Mouse (Mus musculus): Measurements from ENCODE around the gene Stk38.
"Not testable (repeated sequence)": the region's sequence is repeated elsewhere in the genome, so short reads cannot be mapped to it uniquely, and the experiment has no call there.

Stk38 gene

DNA sequence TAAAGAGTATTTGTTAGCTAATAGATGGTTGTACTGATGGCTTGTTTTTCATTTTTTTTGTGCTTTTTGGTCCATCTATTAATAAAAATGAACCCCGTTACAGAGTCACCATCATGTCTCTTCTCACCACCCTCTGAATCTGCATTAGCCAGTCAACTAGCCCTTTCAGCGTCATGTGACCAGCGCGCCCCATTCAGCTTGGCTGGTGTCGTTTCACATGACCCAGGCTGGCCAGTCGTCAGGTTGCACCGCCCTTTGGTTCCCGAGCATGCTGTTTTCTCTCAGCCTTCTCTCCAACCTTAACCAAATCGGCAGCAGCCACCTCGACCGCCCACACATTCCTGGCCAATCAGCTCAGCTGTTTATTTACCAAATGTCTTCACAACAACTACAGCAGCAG lies 31.6 kb upstream of the Stk38 start:
- DNase-seq (ENCODE audit: extremely low spot score, low read depth, low spot score), result no peak

DNA sequence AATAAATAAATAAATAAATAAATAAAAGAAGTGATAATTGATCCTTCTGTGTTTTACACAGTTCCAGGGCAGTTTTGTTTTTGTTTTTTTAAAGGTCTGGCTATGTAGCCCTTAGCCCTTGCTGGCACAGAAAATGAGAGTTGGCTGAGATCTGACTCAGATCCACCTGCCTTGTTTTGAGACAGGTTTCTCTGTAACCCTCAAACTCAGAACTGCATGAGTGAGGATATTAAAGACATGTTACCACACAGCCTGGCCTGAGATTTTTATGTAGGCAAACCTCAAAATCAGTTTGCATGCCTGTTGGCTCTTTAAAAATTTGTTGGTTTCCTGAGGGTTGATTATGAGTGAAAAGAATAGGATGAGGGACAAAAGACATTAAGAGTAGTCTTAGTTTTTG lies 27.7 kb upstream of the Stk38 start:
- DNase-seq (ENCODE audit: extremely low spot score, low read depth, low spot score), result no peak

DNA sequence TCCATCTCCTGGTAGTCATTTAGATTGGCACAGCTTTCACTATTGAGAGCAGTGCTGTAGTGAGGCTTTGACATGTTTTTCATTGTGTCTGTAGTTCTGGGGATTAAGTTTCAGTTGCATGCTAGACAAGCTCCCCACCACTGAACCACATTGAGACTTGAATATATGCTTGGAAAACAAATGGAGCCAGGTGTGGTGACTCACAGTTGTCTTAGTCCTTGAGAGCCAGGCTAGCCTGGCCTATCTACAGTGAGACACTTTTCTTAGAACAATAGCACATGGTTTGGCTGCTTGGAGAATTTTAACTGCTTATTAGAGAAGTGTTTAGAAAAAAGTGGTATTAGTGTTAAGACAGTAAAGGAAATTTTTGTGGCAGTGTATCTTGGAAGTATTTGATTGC lies 26.5 kb upstream of the Stk38 start:
- no peak for DNase-seq (ENCODE audit: extremely low spot score, low read depth, low spot score)

DNA sequence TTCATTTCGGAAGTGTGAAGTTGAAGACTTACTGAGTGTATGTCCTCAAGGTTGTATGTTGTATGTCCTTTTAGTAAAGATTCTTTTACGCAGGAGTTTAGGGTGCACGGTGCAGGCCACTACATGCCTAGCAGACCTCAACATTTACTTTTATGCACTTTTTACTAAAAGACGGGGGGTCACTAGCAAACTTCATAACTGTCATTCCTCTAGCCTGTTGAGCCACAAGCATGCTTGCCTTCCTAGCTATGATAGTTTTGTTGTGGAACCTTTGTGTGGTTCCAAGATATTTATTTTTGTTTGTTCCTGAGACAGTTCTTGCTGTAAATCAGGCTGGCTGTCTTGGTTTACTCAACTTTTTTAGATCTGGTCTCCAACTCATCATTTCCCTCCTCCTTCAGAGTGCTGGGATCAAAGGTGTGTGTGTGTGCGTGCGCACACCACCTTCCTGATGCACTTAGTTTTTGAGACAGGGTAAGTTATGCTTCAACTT lies 25.8 kb upstream of the Stk38 start:
- no peak for DNase-seq (ENCODE audit: extremely low spot score, low read depth, low spot score)

DNA sequence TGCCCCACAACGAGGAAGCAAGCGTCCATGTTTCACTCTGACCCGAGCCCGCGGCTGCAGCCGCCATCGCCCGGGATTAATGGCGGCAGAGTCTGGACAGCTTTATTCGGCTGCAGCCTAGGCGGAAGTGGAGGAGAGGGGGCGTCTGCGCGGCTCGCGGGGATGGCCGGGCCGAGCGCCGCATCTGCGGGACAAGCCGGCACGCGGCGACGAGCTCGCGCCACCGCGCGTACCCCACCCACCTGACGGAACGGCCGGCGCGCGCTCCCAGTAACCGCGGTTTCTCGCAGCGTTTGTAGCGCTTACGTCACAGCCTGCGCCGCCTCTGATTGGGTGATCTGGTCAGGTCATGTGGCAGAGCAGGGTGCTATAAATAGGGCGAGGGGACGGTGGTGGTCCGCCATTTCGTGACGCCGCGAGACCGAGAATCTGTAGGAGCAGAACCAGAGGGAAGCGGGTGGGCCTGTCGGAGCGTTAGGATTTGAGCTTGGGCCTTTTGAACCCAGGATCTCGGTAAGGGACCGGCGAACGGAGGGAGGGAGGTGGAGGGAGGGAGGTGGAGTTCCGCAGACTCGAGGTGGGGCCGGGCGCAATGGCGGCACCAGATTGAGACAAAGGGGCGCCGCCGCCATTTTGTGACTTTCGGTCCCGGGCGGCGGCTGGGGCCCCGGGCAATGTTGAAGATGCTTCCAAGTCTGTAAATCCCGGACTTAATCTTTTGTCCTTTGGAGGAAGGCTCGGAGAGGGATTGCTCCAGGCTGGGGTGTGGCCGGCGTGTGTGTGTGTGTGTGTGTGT lies 24.7 kb upstream of the Stk38 start, which contains the start of gene Srsf3:
Gene Srsf3, plus strand, starts transcription at position 355 of the 796 bp plus-strand sequence.
- DNase-seq (ENCODE audit: extremely low spot score, low read depth, low spot score), result peak; percentile 93

DNA sequence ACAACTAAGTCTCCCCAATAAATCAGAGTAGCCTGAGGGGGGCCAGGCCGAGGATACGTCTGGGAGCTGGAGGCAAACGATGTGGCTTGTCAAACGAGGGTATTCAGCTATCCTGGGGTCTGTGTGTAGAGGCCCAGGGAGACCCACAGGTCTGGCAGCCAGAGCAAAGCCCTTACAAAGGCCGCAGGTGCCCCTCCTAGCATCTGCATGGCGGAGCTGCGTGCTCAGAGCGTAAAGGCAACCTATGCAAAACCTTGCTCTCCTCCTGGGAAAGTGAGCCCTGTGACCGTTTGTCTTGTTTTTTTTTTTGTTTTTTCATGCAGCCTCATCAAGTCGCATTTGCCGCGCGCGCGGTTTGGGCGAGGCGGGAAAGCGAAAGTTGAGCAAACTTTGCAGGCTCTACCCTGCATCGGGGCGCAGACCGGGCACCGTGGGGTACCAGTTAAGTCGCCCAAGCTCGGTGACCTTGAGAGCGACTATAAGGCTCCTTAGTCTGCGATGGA lies 24.0 kb upstream of the Stk38 start:
- no peak for DNase-seq (ENCODE audit: extremely low spot score, low read depth, low spot score)

DNA sequence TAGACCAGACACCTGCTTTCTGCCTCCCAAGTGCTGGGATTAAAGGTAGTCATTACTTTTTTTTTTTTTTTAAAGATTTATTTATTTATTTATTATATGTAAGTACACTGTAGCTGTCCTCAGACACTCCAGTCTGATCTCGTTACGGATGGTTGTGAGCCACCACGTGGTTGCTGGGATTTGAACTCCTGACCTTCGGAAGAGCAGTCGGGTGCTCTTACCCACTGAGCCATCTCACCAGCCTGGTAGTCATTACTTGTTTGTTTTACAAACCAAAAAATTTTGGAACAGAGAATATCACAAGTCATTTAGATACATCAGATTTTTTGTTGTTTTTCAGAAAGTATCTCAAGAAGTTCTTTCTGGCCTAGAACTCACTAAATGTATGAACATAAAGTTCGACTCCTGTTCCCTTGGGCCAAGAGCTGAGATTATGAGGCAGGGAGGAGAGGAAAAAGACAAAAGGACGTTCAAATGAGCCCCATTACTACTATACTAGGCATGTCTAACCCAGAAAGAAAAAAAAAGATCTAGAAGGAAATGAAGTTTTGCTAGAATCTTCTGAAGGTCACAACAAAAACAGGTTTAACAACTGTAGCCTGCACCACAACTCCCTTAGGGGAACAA lies 23.4 kb upstream of the Stk38 start:
- DNase-seq (ENCODE audit: extremely low spot score, low read depth, low spot score), result not testable (repeated sequence)

DNA sequence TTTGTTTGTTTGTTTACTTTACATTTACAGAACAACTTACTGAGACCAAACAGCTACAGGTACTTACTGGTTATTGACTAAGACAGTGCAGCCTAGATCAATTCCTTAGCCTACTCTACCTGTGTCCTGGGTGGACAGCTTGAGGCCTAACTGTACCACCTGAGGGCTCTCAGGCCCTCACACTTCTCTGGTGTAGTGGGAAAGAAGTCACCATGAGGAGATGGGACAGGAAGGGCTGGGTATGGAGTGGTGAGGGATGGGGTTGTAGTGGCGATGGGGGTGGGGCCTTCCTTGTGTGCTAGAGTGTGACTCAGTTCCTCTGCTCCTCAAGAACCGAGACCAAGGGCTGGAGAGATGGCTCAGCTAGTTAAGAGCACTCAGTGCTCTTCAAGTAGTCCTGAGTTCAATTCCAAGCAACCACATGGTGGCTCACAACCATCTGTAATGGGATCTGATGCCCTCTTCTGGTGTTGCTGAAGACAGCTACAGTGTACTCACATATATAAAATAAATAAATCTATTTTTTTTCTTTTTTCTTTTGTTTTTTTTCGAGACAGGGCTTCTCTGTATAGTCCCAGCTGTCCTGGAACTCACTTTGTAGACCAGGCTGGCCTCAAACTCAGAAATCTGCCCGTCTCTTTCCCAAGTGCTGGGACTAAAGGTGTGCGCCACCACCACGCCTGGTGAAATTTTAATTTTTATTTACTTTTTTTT lies 22.7 kb upstream of the Stk38 start:
- no peak for DNase-seq (ENCODE audit: extremely low spot score, low read depth, low spot score)

DNA sequence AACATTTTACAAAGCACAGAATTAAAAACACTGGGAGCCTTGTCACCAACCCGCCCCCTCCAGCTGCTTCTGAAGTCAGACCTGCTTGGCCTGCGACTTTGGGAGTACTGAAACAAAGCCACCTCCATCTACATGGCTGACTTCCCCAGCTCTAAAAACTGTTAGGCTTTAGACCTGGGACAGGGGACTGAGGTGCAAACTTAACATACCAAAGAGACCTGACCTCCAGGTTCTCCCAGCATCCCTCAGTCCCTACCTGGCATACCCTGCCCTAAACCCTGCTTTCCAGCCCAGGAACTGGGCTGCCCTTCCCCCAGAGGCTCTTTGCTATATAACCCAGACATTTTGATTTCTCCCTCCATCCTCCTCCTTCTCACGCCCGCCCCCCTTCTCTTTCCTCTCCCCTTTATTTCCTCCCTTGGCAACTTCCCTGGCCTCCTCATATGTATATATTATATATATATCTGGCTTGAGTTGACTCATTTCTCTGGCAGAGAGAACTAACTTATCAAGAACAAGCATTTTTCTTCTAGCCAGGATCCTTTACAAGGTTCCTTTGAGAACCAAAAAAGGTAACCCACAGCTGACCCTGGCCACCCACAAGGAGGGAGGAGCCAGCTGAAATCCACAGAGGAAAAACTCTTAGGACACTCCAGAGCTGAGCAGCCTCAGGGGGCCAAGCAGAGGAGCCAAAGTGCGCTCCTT lies 19.0 kb upstream of the Stk38 start:
- no peak for DNase-seq (ENCODE audit: extremely low spot score, low read depth, low spot score)

DNA sequence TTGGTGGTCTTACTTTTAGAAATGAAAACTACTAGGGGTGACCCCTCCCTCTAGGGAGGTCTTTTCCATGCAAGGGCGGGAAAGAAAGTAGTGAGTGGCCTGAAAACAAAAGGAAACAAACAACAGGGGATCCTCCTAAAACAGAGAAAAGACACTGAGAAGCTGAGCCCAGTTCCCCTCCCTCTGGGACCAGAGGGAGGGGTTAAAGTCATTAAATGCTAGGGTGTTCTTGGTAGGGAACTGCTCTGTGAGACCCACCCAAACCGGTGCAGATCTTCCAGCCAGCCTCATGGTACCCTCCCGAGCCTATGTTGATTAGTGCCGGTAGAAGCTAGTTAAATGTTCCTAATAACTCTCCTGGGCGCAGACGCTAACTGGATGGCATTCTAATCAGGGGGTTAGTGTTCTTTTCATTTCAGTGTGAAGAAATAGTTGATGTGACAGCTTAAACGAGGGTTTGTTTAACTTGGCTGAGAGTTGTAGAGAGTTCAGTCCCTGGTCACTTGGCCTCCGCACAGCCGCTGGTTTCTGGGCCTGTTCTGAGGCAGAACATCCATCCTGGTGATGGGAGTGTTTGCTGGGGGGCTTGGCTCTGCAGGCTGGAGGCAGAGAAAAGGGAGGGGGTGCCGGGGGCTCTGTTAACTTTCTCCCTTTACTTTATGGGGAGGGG lies 17.2 kb upstream of the Stk38 start:
- DNase-seq (ENCODE audit: extremely low spot score, low read depth, low spot score), result no peak

DNA sequence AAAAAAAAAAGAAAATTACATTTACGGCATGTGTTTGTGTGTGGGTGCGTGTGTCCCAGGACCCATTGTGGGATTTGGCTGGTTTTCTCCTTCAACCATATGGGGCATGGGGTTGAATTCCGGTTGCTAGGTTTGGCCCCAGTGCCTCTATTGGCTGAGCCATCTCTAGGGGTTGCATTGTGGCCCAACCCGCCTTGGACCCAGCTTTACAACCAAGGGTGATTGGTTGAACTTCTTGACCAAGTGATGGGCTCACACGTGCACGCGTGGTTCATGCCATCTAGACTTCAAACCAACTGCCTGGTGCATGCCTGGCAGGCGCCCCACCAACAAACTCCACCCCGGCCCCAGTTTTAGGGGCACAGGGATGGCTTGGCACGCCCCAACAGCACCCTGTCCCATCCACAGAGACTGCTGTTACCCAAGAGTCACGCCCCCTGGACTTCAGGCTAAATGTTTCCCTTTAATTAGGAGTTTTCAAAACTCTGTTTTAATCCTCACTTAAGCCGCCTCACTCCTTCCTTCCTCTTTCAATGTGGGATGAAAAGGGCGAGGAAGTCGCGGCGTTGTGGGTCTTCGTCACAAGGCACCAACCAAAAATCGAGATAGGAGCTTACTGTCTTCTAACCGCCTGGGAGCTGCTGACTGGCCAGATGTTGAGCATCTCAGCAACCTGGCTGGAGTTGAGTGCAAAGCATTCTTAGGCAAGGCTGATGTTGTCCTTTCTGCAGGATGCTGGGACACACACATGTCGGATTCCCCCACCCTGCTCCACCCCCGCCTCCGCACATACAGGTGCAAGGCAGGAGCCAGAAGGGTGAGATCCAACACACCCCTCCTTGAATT lies 16.5 kb upstream of the Stk38 start:
- DNase-seq (ENCODE audit: extremely low spot score, low read depth, low spot score), result no peak

DNA sequence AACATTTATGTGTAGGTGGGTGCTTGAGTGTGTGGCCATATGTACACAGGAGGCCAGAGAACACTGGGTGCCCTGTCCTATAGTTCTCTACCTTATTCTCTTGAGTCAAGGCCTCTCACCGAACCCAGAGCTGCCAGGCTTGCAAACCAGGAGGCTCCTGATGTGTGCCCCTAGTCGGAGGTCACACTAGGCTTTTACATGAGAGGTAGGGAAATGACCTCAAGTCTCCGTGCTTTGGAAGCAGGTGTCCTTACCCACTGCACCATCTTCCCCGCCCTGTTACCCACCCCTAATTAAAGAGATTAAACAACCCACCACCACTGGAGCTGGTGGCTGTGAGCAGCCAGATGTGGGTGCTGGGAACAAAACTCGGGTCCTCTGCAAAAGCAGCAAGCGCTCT lies 15.6 kb upstream of the Stk38 start:
- DNase-seq (ENCODE audit: extremely low spot score, low read depth, low spot score), result no peak

DNA sequence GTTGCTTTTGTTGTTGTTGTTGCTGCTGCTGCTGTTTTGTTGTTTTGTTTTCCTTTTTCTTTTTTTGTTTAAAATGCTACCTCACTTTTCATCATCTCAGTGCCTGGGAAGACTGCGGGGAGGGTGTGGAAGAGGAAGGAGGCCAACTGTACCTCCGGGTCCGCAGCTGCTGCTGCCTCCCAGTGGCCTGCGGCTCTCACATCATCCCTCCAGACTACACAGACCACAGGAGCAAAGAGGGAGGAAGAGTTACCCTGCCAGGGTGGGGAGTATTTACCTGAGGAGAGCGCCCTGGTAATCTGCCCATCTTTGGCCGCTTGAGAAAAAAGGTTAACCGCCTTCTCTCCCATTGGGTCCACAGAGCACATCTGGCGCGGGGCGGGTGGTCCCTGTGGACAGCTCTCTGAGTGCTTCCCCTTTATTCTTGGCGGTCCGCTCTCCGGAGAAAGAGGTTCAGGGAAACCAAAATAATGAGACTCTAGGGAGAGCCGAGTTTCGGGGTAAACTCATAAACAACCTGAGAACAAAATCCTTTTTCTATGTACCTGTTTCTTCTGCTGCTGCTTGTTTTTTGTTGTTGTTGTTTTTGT lies 14.5 kb upstream of the Stk38 start:
- no peak for DNase-seq (ENCODE audit: extremely low spot score, low read depth, low spot score)

DNA sequence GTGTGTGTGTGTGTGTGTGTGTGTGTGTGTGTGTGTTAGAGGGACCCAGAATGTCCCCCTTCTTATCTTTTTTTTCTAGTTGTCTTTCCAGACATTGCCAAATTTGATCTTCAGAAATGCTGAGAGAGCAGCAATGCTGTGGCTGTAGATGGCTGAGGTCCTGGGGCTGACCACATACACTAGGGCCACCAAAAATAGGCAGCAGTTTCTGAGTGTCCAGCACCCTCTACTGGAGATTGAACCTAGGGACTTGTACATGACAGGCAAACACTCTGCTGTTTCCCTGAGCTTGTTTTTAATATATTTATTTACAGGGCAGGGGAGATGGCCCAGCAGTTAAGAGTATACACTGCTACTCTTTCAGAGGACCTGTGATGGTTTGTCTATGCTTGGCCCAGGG lies 12.6 kb upstream of the Stk38 start:
- DNase-seq (ENCODE audit: extremely low spot score, low read depth, low spot score), result no peak

DNA sequence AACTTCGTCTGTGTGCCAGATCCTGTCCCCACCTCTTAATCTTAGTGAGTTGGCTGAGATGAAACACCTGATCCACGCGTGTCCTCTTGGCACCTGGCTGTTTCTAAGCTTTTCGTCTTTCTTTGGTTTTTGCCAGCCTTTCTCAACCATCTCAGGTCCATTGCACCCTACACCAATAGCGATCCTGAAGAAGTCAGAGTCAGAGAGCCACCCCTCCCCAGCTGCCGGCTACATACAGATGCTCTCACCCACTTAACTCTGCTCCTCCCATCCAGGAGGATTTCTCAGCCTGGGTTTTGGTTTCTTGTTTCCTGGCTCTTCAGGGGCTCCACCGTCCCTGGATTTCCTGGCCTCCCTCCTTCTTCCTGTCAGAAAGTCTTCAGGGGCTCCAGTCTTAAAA lies 11.6 kb upstream of the Stk38 start:
- no peak for DNase-seq (ENCODE audit: extremely low spot score, low read depth, low spot score)

DNA sequence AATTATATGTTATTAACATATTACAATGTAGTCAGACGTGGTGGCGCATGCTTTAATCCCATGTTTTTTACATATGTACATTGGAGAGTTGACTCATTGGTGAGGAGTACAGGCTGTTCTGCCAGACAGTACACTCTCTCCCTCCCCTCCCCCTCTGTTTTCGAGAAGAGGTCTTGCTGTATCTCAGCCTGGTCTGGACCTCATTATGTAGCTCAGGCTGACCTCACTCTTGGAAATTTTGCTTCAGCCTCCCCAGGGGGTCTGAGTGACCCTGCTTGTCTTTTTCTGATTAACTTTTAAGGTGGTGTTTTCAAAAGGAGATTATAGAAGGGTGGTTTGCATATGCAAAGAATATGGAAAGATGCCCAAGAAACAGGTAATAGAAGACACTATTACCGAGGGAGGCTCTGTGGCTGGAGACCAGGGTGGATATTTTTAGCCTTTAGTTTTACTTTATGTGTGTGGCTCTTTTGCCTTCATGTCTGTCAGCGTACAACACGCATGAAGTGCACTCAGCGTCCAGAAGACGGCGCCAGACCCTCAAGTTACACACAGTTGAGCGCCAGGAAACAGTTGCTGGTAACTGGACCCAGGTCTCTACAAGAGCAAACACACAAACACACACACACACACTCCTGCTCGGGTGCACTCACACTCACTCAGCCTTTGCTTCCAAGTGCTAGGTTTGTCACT lies 10.6 kb upstream of the Stk38 start:
- no peak for DNase-seq (ENCODE audit: extremely low spot score, low read depth, low spot score)

DNA sequence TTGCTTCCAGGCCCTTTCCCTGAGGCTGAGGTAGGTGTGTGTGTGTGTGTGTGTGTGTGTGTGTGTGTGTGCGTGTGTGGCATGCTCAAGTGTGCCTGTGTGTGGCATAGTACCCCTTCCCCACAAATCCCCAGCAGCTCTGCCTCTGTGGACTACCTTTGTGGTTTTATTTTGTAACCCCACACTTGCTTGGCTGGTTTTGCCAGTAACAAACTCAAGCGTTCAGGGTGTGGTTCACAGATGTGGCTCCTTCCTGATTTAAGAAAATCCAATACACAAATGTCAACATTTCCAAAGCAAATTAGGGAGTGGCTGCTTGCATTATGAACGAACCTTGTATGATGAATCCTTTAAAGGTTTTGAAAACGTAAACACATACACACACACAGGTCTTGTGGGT lies 8.9 kb upstream of the Stk38 start:
- DNase-seq (ENCODE audit: extremely low spot score, low read depth, low spot score), result no peak

DNA sequence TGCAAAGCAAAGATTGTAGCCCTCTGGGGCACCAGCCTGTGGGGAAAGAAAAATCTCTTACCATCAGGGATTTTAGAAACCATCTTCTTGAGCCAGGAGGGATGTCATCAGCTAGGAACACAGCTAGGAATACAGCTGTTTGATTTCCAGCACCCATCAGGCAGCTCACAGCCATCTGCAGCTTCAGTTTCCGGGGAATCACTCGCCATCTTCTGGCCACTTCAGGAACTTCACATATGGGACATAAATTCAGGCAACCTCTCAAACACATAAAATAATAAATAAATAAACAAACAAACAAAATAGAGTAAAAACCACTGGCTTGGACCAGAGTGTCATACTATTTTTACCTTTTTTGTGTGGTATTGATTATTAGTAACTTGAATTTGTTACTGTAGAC lies 7.8 kb upstream of the Stk38 start:
- no peak for DNase-seq (ENCODE audit: extremely low spot score, low read depth, low spot score)

DNA sequence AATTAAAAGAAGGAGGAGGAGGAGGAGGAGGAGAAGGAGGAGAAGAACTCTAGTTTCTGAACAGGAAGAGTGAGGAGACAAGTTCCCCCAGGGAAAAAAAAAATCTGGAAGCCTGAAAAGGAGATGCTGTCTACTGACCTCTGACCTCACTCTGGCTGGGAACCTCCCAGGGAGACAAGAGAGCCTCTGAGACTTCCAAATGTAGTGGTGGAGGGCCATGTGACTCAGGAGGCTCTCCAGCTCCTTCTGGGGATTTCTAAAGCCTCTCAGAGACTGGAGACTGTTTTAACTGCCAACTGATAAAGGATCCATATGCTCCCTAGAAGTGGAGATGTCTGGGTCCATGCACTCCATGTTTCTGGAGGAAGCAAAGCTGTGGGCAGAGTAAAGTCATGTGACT lies 6.4 kb upstream of the Stk38 start:
- no peak for DNase-seq (ENCODE audit: extremely low spot score, low read depth, low spot score)

Measured in hindlimb bud, embryonic 11.5 days (tissue).